Mouse (Mus musculus): ENCODE results near the gene Ubl4b.

DNA sequence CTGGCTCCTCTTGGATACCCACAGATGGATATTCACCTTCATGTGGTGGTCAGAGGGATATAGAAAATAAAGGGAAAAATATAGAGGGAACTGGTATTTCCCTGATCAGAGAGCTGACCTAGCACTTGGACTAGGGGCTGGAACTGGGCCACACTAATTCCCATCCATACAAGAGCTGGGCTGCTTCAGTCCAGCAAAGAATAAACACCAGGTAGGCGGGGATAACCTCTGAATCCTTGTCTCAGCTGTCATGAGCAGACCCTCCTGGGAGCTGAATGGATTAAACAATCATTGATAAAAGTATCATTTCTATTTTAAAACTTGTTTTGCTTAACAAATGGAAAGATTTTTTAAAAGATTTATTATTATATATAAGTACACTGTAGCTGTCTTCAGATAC lies 36.7 kb upstream of the Ubl4b start:
- TF ChIP-seq CTCF (IDR thresholded peaks at IDR 0.05; ENCODE audit: low read depth, low read length) (no peak), GATA1 (IDR thresholded peaks at IDR 0.05; ENCODE audit: borderline replicate concordance, low read length) (no peak), GATA2 (IDR thresholded peaks at IDR 0.05; ENCODE audit: borderline replicate concordance, low read depth, low read length) (no peak), TAL1 (conservative IDR thresholded peaks at IDR 0.05; ENCODE audit: low read depth, low read length) (no peak), POLR2AphosphoS5 (IDR thresholded peaks at IDR 0.05; ENCODE audit: insufficient replicate concordance, low read depth, low read length) (no peak)
